Mouse (Mus musculus) cerebellum, adult 11-12 months (tissue): ENCODE results near the gene Kank3.
"Not testable (repeated sequence)": the region's sequence is repeated elsewhere in the genome, so short reads cannot be mapped to it uniquely, and the experiment has no call there.

Experiments
- DNase-seq: peaks from one replicate; pipeline ENCODE4 v3.0.0; 2022

Gene Kank3

DNA sequence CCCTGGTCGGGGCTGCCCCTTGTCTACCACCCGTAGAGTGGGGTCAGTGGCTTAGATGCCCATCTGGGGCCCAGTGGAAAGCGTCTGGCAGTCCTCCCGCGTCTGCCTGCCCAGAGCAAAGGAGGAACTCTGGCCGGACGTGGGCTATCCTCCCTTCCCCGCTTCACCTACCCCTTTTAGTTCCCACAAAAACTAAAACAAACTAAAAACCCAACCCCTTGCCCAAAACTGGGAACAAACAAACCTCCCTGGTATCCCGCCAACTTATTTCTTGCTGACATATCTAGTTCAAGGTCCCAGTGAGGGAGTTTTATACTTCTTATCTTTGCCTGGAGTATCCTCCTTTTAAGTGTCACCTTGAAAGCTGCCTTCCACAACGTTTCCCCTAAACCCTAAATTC, 2.1 kb upstream of the Kank3 start:
- no peak for DNase-seq

DNA sequence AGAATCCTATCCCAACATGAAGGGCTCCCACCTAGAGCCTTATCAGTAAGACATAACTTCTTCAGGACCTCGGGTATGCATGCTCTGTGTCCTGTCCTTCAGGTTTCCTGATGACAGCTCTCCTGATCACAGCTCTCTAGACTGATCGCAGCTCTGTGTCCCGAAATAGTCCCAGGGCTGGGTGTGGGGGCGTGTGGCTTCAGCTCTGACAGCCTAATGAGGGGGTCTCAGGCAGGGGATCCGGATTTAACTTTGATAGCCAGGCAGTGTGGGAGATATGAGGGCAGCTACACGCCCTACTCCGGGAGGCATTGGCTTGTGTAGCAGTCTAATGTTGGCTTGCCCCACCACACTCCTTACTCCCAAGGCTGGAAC, 810 bp downstream of the Kank3 start:
- no peak for DNase-seq

DNA sequence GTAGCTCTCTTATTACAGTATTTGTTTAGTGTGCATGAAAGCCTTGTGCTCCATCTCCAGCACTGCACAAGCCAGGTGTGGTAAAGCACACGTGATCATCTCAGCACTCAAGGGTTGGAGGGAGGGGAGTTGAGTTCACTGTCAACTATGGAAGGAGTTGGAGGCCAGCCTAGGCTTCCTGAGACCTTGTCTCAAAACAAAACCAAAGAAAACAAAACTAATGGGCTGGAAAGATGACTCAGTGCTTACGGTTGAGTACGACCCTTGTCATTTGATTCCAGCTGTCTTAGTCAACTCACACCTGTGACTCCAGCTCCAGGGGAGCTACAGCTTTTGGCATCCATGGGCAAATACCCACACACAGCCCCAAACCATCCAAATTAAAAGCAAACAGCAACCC, 2.2 kb downstream of the Kank3 start:
- DNase-seq, result no peak

DNA sequence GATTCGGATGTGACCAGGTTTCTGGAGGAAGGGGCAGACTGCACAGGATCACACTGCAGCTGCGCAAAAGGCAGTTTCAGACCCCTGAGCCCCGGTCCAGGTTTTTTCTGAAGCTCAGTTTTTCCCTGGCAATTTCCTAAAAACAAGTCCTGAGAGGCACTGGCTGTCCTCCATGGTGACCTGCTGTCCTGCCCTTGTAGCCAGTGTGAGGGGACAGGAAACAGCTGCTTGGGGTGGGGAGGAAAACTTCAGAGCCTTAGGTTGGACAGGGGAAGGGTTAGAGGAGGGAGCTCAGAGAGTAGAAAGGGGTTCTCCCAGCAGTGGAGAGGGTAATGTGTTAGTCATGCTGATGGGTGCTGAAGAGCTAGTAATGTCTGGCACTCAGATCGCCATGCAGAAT, 2.7 kb downstream of the Kank3 start:
- no peak for DNase-seq

DNA sequence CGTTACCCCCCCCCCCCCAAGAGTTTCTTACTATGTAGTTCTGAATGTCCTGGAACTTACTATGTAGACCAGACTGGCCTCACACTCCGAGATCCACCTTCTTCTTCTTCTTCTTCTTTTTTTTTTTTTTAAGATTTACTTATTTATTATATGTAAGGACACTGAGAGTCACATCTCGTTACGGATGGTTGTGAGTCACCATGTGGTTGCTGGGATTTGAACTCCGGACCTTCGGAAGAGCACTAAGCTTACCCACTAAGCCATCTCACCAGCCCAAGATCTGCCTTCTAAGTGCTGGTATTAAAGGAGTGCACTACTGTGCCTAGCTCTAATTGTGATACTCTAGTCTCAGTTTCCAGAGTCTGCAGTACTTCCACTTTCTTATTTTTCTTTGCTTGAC, 5.1 kb downstream of the Kank3 start:
- no peak for DNase-seq

DNA sequence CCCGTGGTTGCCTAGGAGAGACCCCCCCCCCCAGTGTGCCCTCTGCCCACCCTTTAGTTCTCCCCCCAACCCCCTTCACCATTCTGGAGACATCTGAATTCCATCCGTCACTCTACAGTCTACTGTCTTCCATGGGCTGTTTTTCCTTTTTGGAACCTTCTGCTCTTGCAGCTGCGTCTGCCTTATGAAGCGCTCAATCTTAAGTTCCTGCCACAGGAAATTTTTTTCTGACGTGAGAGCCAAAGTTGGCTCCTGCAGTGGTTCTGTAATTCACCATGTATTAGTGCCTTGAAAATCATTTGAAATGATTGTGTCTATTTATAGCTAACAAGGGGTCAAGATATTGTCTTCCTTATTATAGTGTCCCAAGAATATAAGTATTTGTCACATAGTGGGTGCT, 6.3 kb downstream of the Kank3 start:
- peak; percentile 34 for DNase-seq

DNA sequence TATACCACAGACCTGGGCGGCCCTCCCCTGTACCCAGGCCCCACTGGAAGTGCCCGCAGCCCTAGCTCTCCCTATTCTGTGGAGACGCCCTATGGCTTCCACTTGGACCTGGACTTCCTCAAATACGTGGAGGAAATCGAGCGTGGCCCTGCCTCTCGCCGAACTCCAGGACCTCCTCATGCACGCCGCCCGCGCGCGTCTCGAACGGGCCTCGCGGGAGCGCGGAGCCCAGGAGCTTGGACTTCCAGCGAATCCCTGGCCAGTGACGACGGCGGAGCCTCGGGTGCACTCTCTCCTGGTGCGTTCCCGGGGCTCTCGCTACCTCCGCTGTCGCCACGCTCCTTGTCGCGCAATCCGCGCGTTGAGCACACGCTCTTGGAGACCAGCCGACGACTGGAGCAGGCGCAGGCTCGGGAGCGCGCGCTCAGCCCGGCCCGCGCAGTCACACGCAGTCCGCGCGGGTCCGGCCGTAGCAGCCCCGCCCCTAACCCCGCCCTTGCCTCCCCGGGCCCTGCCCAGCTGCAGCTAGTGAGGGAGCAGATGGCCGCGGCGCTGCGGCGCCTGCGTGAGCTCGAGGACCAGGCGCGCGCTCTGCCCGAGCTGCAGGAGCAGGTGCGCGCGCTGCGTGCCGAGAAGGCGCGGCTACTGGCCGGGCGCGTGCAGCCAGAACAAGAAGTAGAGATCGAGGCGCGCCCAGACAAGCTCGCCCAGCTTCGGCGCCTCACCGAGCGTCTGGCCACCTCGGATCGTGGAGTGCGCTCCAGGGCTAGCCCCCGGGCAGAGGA, 7.1 kb downstream of the Kank3 start:
- DNase-seq, result peak; percentile 95

DNA sequence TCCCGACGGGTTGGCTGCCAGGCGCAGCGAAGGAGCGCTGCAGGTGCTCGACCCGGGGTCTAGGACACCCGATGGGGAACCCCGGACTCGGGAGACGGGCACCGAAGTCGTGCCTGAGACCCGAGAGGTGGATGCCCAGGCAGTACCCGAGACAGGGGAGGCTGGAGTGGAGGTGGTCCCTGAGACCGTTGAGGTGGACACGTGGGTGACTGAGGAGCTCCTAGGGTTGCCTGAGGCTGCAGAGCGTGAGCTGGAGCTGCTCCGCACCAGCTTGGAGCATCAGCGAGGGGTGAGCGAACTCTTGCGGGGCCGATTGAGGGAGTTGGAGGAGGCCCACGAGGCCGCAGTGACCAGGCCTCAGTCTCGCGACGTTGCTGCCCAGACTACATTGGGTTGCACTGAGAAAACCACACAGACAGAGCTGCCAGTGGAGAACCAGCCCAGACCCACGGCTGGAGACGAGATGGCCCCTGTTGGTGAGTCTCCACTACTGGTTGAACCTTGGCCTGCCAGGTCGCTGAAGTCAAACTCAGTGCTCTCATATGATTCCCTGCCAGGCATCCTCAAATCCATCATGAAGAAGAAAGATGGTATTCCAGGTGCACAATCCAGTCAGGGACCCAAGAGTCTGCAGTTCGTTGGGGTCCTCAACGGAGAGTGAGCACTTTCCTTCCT, 7.8 kb downstream of the Kank3 start:
- no peak for DNase-seq

DNA sequence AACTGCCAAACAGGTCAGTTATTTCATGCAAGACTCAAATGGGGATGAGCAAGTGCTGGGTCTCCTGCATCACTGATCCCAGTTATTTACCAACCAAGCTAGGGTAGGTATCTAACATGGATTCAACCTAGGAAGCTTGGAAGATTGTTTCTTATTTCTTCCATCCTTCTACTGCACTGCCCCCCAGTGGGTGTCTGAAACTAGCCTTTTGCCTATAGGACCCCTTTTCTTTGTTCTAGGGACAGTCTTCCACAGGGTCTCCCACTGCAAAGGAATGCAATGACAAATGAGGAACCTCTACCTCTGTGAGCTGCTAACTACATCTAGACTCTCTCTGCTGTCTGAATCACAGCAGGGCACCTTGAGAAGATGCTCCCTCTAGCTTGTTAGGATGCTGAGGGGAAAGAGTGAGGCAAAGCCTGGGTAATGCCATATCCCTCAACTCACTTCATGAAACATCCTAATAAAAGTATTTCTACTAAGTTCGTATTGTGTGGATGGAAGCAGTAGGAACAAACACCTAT, 12.2 kb downstream of the Kank3 start:
- no peak for DNase-seq

DNA sequence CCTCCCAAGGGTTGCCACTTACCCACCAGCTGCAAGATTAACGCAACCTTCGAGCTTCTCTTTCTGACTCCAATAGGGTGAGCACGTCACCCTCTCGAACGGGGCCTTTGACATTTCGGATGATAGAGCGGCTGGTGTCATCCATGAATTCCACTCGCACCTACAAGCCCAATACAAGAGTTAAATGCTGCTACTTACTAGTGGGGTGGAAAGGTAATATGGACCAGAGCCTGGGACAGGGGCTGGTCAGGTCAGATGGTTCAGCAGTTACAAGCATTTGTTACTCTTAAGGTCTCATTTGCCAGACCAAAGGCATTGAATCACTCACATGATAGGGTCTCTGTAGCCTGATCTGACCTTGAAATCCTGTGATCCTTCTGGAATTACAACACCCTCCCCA, 12.9 kb downstream of the Kank3 start:
- not testable (repeated sequence) for DNase-seq

DNA sequence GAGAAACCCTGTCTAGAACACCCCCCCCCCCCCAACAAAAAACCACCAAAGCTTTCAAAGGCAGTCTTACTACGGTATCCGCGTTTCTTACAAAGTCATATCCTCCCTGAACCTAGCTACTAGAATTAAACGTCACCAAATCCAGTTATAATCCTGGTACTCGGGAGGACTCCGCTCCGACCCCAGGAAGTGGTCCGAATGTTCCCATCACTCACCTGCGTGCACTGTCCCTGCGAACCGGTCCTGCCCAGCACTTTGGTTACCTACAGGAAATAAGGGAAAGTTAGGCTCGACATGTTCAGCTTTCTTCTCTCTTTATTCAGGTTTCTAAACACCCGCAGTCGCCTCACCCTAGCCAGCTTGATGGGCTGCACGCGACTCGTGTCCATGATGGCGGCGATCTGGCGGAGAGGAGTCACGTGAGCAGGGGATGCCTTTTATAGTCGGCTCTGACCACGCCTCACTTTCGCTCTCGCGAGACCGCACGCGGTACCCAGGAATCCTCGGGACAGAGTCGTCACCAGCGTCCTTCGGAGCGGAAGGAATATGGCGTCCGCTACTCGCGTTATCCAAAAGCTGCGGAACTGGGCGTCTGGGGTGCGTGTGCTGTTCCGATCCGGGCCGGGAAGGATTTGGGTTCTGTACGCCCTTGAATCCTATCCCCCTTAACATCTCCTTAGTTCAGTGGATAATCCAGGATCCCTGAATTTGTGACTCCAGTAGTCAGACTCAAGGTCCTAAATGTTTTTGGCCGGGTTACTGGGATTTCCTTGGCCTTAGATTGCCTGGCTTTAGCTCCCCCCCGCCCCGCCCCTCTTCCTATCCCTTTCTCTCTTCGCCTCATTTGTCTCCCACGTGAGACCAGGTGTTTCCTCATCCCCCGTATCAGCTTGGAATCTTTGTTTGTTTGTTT, 14.0 kb downstream of the Kank3 start, which contains the start of the genes Rps28 and Ndufa7:
Gene Rps28 (minus strand): TSS at position 479 of the 913 bp plus-strand sequence.
Gene Ndufa7 (plus strand): TSS at position 489 of the 913 bp plus-strand sequence.
- peak; percentile 96 for DNase-seq

DNA sequence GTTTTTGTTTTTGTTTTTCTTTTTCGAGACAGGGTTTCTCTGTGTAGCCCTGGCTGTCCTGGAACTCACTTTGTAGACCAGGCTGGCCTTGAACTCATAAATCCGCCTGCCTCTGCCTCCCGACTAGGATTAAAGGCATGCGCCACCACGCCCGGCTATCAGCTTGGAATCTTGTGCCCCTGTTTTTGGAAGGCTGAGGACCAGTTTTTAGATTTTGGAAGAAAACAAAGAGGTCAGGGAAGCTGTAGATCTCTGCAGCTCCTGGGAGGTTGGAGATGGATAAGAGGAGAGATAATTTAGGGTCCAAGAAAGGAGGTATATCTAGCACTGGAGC, 14.6 kb downstream of the Kank3 start:
- not testable (repeated sequence) for DNase-seq

DNA sequence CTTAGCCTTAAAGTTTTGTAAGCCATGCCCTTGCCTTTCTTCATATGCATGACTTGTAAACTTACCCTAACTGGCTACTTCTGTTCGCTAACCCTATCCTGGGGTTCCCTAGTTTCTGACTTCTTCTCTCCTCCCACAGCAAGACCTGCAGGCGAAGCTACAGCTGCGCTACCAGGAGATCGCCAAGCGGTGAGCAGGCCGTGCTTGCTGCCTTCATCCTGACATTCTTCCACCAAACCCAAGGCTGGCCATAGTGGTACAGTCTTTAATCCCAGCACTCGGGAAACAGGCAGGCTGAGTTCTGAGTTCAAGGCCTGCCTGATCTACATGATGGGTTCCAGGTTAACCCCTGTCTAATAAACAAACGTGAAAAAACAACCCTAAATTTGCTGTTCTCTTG, 15.1 kb downstream of the Kank3 start:
- no peak for DNase-seq

DNA sequence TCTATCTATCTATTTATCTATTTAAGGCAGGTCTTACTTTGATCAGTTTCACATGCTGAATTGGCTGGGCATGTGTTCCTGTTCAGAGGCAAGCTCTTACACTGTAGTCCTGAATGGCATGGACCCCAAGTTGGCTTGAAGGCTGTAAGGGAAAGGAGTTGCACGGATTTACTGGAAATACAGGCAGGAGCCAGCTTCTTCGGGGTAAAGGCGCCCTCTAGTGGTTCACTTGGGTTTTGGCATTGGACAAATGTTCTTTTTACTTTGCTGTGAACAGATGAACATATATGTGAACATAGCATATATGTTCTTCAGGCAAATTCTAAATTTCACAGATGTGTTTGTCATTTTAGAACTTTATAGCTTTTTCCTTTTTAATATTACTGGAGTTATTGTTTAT, 16.5 kb downstream of the Kank3 start:
- DNase-seq, result peak; percentile 63

DNA sequence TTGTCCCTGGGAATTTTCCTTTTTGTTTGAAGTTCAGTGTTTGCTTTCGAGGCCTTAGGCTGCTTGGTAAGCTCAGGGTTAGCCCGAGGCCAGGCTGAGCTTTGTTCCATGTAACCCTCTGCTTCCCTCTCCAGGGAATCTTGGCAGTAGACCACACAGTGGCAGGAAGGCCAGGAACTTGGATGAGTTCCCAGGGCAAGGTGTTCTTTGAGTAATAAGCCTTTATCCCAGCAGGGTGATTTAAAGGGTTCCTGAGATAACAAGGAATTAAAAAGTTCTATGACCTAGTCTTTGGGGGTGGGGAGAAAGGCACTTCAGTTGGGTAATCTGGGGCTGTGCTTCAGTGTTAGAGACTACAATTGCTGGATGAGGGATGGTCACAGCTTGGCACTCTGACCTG, 18.6 kb downstream of the Kank3 start:
- peak; percentile 74 for DNase-seq

DNA sequence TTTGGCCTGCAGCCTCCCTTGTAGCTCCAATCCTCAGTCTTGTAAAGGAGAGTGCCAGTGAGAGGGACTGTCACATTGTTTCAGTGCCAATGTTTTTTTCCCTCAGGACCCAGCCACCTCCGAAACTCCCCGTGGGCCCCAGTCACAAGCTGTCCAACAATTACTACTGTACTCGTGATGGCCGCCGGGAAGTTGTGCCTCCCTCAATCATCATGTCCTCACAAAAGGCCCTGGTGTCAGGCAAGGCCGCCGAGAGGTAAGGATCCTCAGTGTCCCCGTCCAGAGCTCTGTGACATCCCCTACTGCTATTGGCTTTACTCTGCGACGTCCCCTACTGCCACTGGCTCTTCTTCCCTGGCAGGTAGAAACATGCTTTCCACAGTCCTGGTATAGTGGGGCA, 19.2 kb downstream of the Kank3 start:
- peak; percentile 36 for DNase-seq

DNA sequence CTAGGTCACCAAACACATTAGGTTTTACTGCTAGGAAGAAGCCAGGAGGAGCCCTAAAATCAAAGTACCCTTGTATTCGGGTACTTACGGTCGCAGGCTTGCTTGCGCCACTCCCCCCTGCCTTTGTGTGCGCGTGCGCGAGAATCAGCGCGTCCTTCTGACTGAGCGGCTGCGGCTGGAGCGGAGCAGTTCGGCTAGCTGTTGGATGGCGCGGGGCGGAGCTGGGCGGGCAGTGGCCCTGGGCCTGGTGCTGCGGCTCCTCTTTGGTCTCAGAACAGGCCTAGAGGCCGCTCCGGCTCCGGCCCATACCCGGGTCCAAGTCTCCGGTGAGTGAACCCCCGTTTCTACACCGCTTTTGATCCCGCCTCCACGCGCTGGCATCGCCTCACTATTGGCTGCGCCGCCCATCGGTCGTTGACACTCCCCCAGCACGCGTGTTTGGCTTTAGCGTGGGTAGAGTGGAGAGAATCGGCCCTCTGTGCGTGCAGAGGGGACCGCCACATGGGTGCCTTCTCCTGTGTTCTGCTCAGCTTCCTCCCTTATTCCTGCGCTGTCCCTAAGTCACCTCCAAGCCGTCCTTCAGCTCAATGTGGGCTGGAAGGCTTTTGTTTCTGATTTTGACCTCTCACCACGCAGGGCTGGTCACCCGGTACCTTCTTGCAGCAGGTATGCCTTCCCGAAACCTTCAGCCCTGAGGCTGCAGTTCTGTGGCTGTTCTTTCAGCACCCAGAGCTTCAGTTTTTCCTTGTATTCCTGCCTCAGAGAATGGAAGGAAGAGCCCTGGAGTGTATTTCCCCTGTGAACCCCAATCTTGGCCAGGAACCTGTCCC, 32.9 kb downstream of the Kank3 start, which contains the start of gene Cd320:
Gene Cd320 (plus strand): TSS at position 126 of the 830 bp plus-strand sequence.
- DNase-seq, result peak; percentile 92

DNA sequence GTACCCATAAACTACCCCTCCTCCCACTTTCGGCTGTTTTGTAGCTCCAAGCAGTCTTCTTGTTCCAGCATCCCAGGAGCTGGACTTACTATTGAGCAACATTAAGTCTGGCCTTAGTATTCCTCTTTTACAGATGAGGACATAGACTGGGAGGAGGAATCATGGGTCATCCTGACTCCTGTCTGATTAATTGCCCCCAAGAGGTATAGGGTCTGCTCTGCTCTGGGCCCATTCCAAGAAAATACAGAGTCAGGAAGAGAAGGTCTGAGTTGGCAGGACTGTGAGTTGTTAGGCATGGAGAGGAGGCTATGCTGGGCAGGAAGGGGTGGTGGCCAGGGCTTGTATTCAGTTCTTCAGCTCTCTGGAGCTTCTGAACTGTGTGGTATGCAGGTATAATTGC, 33.9 kb downstream of the Kank3 start:
- DNase-seq, result no peak

DNA sequence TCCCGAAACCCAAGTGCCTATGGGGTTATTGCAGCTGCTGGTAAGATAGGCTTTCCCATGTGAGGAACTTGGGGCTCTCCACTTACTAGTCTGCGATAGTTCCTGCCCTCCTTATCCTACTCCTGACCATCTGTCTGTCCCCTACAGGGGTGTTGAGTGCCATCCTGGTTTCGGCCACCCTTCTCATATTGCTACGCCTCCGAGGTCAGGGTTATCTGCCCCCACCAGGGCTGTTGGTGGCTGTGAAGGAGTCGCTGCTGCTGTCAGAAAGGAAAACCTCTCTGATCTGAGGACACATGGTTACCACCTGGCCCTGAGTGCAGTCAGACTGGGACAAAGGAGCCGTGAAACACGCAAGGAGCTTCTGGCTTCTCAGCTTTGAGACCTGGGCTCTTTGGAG, 37.8 kb downstream of the Kank3 start:
- no peak for DNase-seq

DNA sequence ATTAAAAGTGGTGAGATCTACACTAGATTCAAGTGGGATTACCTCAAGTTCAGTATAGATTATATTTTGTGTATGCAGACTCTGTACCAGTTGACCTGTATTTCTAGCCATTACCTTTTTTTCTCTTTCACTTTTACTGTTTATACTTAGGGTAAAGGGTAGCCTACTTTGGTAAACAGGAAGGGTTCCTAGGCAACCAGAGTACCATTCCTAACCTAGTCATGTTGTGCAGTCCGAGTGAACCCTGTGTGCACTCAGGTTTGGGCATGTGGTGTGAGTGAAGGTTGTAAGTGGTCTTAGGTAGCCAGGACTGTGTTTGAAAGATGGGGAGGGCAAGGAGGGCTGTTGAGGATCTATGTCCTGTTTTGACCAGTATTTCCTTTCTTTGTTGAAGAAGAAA, 41.0 kb downstream of the Kank3 start:
- DNase-seq, result no peak

DNA sequence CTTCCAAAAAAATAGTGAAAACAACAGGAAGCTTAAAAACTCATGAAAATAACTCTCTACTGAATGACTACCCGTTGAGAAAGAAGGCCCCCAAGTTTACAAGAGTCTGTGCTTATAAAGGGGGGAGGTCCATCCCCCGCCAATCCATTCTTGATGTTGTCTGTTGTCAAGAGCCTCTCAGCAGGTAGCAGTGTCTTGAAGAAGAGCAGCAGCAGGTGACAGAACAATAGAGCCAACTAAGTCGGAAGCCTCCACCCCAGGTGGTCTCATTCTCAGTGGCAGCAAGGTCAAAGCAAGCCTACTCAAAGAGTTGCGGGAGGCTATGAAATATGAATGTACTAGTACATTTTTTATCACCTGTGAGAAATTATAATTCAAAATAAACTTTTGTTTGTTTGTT, 47.5 kb downstream of the Kank3 start:
- no peak for DNase-seq

DNA sequence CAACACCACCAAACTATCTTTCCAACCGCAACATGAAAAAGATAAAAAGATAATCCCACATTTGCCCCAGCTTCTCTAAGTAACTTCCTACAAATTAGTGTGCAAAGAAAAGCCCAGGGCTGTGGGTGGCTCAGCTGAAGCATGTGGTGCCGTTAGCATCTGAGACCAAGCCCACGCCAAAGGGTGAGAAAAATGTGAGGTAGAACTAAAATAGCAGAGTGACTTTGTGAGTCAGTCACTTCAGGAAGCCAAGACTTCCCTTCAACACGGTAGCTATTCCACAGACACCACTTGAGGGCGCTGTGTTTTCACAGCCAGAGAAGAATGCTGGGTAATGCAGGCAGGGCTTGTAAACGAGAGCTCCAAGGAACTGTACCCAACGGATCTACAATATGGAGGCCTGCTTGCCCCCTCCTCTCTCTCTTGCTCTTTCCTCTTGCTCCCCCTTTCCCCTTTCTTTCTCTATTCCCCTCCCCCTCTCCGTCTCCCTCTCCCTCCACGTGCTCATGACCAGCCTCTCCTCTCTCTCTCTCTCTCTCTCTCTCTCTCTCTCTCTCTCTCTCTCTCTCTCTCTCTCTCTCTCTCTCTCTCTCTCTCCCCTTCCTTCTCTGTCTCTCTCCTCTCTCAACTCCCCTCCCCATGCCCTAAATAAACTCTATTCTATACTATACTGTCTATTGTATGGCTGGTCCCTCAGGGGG, 55.2 kb downstream of the Kank3 start:
- DNase-seq, result no peak
